Mouse (Mus musculus) cortical plate, adult 2 months (tissue): ENCODE measurements at regions not wholly inside any gene's neighbourhood (a gene's known extent, or its start where the extent isn't known, plus 50 kb on each side); places are given as distances from the start of the nearest gene placed in this dataset.

Source experiments
- H3K27ac ChIP-seq: fragments of 200-500 bp; 2 replicates; pipeline ENCODE4 v1.5.1; 2012; ENCODE audit warnings: low read length, control low read depth, inconsistent platforms; ENCODE audit not compliant: insufficient read depth
- H3K4me1 ChIP-seq: fragments of 200-500 bp; 2 replicates; pipeline ENCODE4 v1.6.1; 2011; ENCODE audit warnings: low read length; ENCODE audit not compliant: control insufficient read depth, insufficient read depth
- H3K4me3 ChIP-seq: fragments of 200-500 bp; 2 replicates; pipeline ENCODE4 v1.5.1; 2011; ENCODE audit warnings: mild to moderate bottlenecking, low read length, control low read depth; ENCODE audit not compliant: insufficient read depth
- CTCF ChIP-seq: fragments of 200-500 bp; IDR thresholded peaks from 2 replicates; pipeline ENCODE4 v1.5.1; 2011; ENCODE audit warnings: mild to moderate bottlenecking, control low read depth, low read length; ENCODE audit not compliant: insufficient read depth; ENCODE audit errors: extremely low read depth
- POLR2A ChIP-seq: fragments of 200-500 bp; IDR thresholded peaks from 2 replicates; pipeline ENCODE4 v1.6.1; 2011; ENCODE audit warnings: mild to moderate bottlenecking, low read length, control low read depth; ENCODE audit not compliant: insufficient read depth; ENCODE audit errors: extremely low read depth

- H3K4me1 ChIP-seq, result peaks cover 2% of the 10 kb centered on the region; the same call in 1 of the 2 replicates
- no peak overlapping the region for H3K27ac ChIP-seq
- H3K4me3 ChIP-seq, result no peak overlapping the region
- no peak for TF ChIP-seq POLR2A
- no peak for TF ChIP-seq CTCF
These were observed 327.4 kb upstream of the Cited2 start for GRCm38 (mm10) chr10:17395495-17396224.

- no peak for TF ChIP-seq POLR2A
- TF ChIP-seq CTCF, result no peak
- Histone ChIP-seq H3K27ac (no peak overlapping the region), H3K4me1 (no peaks in the 10 kb centered on the region), H3K4me3 (no peak overlapping the region)
These were observed 319.1 kb upstream of the Cited2 start for GRCm38 (mm10) chr10:17403899-17404298.

- TF ChIP-seq CTCF (no peak), POLR2A (no peak)
- no peak overlapping the region for H3K27ac ChIP-seq
- no peak overlapping the region for H3K4me3 ChIP-seq
- H3K4me1 ChIP-seq, result no peaks in the 10 kb centered on the region
These were observed 315.0 kb upstream of the Cited2 start for GRCm38 (mm10) chr10:17407854-17408606.

- no peaks in the 10 kb centered on the region for H3K4me1 ChIP-seq
- TF ChIP-seq POLR2A, result no peak
- no peak for TF ChIP-seq CTCF
- no peak overlapping the region for H3K27ac ChIP-seq
- H3K4me3 ChIP-seq, result no peak overlapping the region
These were observed 314.2 kb upstream of the Cited2 start for GRCm38 (mm10) chr10:17408781-17409180.

GRCm38 (mm10) chr10:17411300-17411987 lies 311.6 kb upstream of the Cited2 start:
- Histone ChIP-seq H3K4me3 (no peak overlapping the region), H3K4me1 (no peaks in the 10 kb centered on the region), H3K27ac (no peak overlapping the region)
- no peak for TF ChIP-seq POLR2A
- no peak for TF ChIP-seq CTCF

- TF ChIP-seq CTCF, result no peak
- no peak for TF ChIP-seq POLR2A
- H3K4me1 ChIP-seq, result no peaks in the 10 kb centered on the region
- no peak overlapping the region for H3K4me3 ChIP-seq
- no peak overlapping the region for H3K27ac ChIP-seq
These were observed 307.9 kb upstream of the Cited2 start for GRCm38 (mm10) chr10:17415112-17415511.

GRCm38 (mm10) chr10:17416121-17416520 lies 306.9 kb upstream of the Cited2 start:
- Histone ChIP-seq H3K4me1 (no peaks in the 10 kb centered on the region), H3K4me3 (no peak overlapping the region), H3K27ac (no peak overlapping the region)
- no peak for TF ChIP-seq CTCF
- no peak for TF ChIP-seq POLR2A

- Histone ChIP-seq H3K4me3 (no peak overlapping the region), H3K4me1 (no peaks in the 10 kb centered on the region), H3K27ac (no peak overlapping the region)
- TF ChIP-seq CTCF (no peak), POLR2A (no peak)
These were observed 305.6 kb upstream of the Cited2 start for GRCm38 (mm10) chr10:17417394-17417793.

GRCm38 (mm10) chr10:17418227-17418685 lies 304.8 kb upstream of the Cited2 start:
- no peaks in the 10 kb centered on the region for H3K4me1 ChIP-seq
- TF ChIP-seq POLR2A, result no peak
- TF ChIP-seq CTCF, result no peak
- H3K4me3 ChIP-seq, result no peak overlapping the region
- H3K27ac ChIP-seq, result no peak overlapping the region
